Mouse (Mus musculus) lung, postnatal 0 days (tissue): ENCODE measurements around the gene Mlycd. TPM values are rescaled to one million over a fixed set of nuclear protein-coding genes. Genes with fewer than 3 reads are reported as not detected.
A peak's percentile ranks its signal among the peaks of the same experiment; 100 is the strongest.

Source experiments
- ATAC-seq: fragments of 200-750 bp; cut with Nextera tagmentation; 2 replicates; pipeline ENCODE4 v1.8.0; 2017; ENCODE audit warnings: moderate library complexity
- DNase-seq: peaks from one replicate; pipeline ENCODE4 v3.0.0-alpha.2; 2016; ENCODE audit warnings: low spot score
- H3K27ac ChIP-seq: fragments of 300-500 bp; sonication (generic); 2 replicates; pipeline ENCODE4 v1.5.1; 2014; ENCODE audit warnings: antibody characterized with exemption, mild to moderate bottlenecking, low read length, mixed read lengths
- H3K27me3 ChIP-seq: fragments of 300-500 bp; sonication (generic); replicated peaks from 2 replicates; pipeline ENCODE4 v1.6.1; 2014; ENCODE audit warnings: low read length, mixed read lengths; ENCODE audit not compliant: insufficient read depth
- H3K36me3 ChIP-seq: fragments of 300-500 bp; sonication (generic); 2 replicates; pipeline ENCODE4 v1.6.1; 2014; ENCODE audit warnings: low read length, mixed read lengths; ENCODE audit not compliant: insufficient read depth
- H3K4me1 ChIP-seq: fragments of 300-500 bp; sonication (generic); 2 replicates; pipeline ENCODE4 v1.6.1; 2014; ENCODE audit warnings: antibody characterized with exemption, low read depth, low read length, mixed read lengths; ENCODE audit not compliant: insufficient read depth
- H3K4me2 ChIP-seq: fragments of 300-500 bp; sonication (generic); replicated peaks from 2 replicates; pipeline ENCODE4 v1.6.1; 2014; ENCODE audit warnings: low read depth, mild to moderate bottlenecking, low read length, moderate library complexity, mixed read lengths
- H3K4me3 ChIP-seq: fragments of 300-500 bp; sonication (generic); 2 replicates; pipeline ENCODE4 v1.5.1; 2014; ENCODE audit warnings: low read depth, low read length
- H3K9ac ChIP-seq: fragments of 300-500 bp; sonication (generic); replicated peaks from 2 replicates; pipeline ENCODE4 v1.6.1; 2014; ENCODE audit warnings: low read depth, mild to moderate bottlenecking
- H3K9me3 ChIP-seq: fragments of 300-500 bp; sonication (generic); 2 replicates; pipeline ENCODE4 v1.6.1; 2016; ENCODE audit warnings: low read length, mixed read lengths
- CTCF ChIP-seq: IDR thresholded peaks from 2 replicates; pipeline ENCODE4 v1.5.1; 2016; ENCODE audit warnings: antibody characterized with exemption, mild to moderate bottlenecking
- EP300 ChIP-seq: IDR thresholded peaks from 2 replicates; pipeline ENCODE4 v1.6.1; 2016; ENCODE audit warnings: antibody characterized with exemption, mild to moderate bottlenecking, control low read depth
- WGBS: fragments of 180-500 bp; shearing (Covaris S2); extraction: QIAGEN DNeasy Blood & Tissue Kit; methylation state at CpG from one replicate; pipeline ENCODE4 v1.1.7; 2014; 5-methylcytosine and 5-hydroxymethylcytosine counted together
- polyA plus RNA-seq: library from polyadenylated mRNA; unstranded; fragments of >200 nt; fragmentation: Nextera tagmentation; extraction: Ambion mirVana; gene quantifications from 2 replicates; pipeline ENCODE4 v1.2.1, GENCODE M21; 2015

The Mlycd gene
- polyA plus RNA-seq, 1 experiment from 2014 or later: 19.1 TPM

DNA sequence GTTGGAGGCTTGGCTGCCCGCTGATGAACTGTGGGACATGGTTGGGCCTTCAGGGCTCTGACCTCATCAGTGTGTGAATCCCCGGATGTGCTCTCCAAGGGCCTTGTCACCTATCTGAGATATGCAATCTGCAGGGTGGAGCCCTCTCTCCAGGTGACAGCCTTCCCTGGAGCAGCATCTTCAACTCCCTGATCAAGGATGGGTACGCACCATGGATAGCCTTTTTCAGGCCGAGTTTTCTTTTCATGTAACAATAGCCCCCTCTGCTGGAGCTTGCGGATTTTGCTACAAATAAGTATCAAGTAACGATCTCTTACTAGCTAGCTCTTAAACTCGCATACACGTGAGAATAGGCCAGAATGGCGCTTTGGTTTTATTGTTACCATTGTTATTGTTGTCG lies 10.2 kb upstream of the Mlycd start:
- no peaks in the 10 kb centered on the region for H3K36me3 ChIP-seq
- no peak overlapping the region for H3K4me2 ChIP-seq
- WGBS: 22% methylated on average over 10 of the region's 10 CpGs
- no peak for ATAC-seq
- H3K9ac ChIP-seq: no peak overlapping the region
- no peak overlapping the region for H3K4me3 ChIP-seq
- no peaks in the 10 kb centered on the region for H3K4me1 ChIP-seq
- no peaks in the 10 kb centered on the region for H3K27me3 ChIP-seq
- H3K27ac ChIP-seq: no peak overlapping the region
- TF ChIP-seq EP300: no peak
- peak; percentile 73 for TF ChIP-seq CTCF
- peak; percentile 59 for DNase-seq
- no peaks in the 10 kb centered on the region for H3K9me3 ChIP-seq

DNA sequence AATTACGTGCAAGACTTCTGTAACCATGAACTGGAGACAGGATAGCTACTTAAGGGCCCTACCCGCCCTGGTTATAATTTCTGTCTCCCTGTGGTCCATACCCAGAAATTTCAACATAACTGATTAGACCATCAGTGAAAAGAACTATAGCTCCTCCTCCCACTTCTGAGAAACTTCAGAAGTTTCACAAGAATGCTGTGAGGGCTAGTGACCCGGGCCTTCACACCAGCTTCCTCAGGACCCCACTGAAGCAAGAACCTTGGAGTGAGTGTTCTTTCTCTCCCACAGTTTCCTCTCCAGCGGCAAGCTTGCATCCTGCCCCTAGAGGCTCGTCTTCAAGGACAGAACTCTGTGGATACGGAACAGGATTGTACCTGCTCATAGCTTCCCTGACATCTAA lies 8.8 kb upstream of the Mlycd start:
- H3K4me1 ChIP-seq: no peaks in the 10 kb centered on the region
- H3K27me3 ChIP-seq: no peaks in the 10 kb centered on the region
- DNase-seq: no peak
- no peak overlapping the region for H3K4me2 ChIP-seq
- no peak for ATAC-seq
- H3K27ac ChIP-seq: no peak overlapping the region
- H3K36me3 ChIP-seq: no peaks in the 10 kb centered on the region
- H3K9ac ChIP-seq: no peak overlapping the region
- no peak for TF ChIP-seq CTCF
- TF ChIP-seq EP300: no peak
- WGBS: 57% methylated on average over 6 of the region's 6 CpGs
- no peaks in the 10 kb centered on the region for H3K9me3 ChIP-seq
- H3K4me3 ChIP-seq: no peak overlapping the region

DNA sequence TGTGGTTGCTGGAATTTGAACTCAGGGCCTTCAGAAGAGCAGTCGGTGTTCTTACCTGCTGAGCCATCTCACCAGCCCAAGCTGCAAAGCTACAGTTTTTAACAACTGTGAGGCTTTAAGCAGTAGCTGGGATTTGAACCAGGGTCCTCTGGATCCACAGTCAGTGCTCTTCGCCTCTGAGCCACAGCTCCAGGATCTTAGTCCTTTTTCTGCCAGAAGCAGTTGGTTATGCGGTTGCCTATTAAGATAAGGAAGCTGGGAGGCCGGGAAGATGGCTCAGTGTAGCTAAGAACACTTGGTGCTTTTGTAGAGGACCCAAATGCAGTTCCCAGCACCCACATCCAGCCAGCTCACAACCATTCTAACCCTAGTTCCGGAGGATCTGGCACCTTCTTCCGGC lies 7.7 kb upstream of the Mlycd start:
- Histone ChIP-seq H3K27me3 (no peaks in the 10 kb centered on the region), H3K9ac (no peak overlapping the region), H3K9me3 (no peaks in the 10 kb centered on the region), H3K36me3 (no peaks in the 10 kb centered on the region), H3K4me3 (no peak overlapping the region), H3K4me2 (no peak overlapping the region), H3K27ac (no peak overlapping the region), H3K4me1 (no peaks in the 10 kb centered on the region)
- no peak for TF ChIP-seq EP300
- no peak for TF ChIP-seq CTCF
- WGBS: 76% methylated on average over 6 of the region's 6 CpGs
- no peak for ATAC-seq
- DNase-seq: no peak

DNA sequence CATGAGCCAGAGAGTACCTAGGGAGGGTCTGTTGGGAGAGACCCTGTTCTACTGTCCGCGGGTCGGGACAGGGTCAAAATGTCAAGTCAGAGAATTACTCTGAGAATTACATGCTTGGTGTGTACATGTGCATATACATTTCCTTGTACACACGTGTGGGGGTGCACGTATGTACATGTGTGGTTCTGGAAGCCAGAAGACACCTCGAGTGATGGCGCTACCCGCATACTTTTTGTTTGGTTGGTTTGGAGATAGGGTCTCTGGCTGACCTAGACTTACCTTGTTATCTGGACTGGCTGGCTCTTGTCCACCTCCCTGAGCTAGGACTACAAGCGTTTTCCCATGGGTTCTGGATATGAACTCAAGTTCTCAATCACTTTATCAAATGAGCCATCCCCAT lies 581 bp upstream of the Mlycd start:
- DNase-seq: no peak
- Histone ChIP-seq H3K4me1 (0 out of 2 replicates have a peak, but pooled peaks cover 8% of the 10 kb centered on the region), H3K27ac (peak overlapping the region; percentile 93), H3K4me2 (peak overlapping the region; percentile 99), H3K36me3 (no peaks in the 10 kb centered on the region), H3K9me3 (no peaks in the 10 kb centered on the region), H3K9ac (peak overlapping the region; percentile 71; the same call in 1 of the 2 replicates), H3K27me3 (no peaks in the 10 kb centered on the region), H3K4me3 (peak overlapping the region; percentile 76)
- 74% methylated on average over 9 of the region's 9 CpGs for WGBS
- ATAC-seq: no peak
- TF ChIP-seq EP300: no peak
- no peak for TF ChIP-seq CTCF

DNA sequence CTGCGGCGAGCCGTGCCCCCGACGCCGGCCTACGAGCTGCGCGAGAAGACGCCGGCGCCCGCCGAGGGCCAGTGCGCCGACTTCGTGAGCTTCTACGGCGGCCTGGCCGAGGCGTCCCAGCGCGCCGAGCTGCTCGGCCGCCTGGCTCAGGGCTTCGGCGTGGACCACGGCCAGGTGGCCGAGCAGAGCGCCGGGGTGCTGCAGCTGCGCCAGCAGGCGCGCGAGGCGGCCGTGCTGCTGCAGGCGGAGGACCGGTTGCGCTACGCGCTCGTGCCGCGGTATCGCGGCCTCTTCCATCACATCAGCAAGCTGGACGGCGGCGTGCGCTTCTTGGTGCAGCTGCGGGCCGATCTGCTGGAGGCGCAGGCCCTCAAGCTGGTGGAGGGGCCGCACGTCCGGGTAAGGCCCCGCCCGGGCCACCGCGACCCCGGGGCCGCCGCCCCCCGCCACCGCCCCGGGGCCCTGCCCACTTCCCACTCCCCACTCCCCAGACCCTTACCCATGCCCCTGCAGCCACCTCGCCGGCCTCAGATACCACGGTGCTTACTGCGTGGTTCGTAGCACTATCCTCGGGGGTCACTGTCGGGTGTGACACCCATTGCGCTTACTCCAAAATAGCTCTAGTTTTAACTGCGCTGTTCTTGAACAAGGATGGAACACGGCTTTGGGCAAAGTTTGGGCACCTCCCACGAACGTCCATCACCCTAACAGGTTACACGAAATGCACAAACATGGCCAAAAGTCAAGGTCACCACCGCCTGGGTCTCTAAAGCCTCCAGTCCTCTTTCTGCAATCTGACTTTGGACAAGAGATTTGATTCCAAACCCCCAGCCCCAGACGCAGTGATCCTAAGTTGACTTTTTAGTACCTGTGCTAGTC lies 633 bp downstream of the Mlycd start:
- Histone ChIP-seq H3K9ac (peak overlapping the region; percentile 71), H3K27me3 (no peaks in the 10 kb centered on the region), H3K36me3 (no peaks in the 10 kb centered on the region), H3K9me3 (no peaks in the 10 kb centered on the region), H3K4me3 (peak overlapping the region; percentile 76), H3K4me2 (peak overlapping the region; percentile 99), H3K4me1 (0 out of 2 replicates have a peak, but pooled peaks cover 8% of the 10 kb centered on the region), H3K27ac (peak overlapping the region; percentile 93)
- ATAC-seq (peak; percentile 66), DNase-seq (peak; percentile 56)
- no peak for TF ChIP-seq EP300
- TF ChIP-seq CTCF: no peak
- 5% methylated on average over 65 of the region's 83 CpGs for WGBS

DNA sequence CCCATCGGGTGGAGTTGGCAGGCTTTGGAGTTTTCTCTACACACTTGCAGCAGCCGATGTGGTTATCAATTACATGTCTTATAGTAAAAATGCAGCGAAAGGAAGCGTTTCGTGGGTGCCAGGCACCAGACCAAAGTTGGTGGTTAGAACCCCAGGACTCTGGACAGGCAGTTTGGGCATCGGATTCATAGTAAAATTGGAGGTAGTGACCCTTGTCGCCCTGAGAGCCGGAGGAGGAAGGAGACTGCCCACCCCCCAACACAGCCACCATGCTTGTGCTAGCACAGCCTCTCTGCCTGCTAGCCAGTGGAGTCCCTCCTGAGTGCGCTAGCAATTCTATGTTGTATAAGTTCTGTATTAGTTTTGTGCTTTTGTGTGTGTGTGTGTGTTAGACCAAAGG lies 3.9 kb downstream of the Mlycd start:
- ATAC-seq: no peak
- H3K27me3 ChIP-seq: no peaks in the 10 kb centered on the region
- 79% methylated on average over 9 of the region's 9 CpGs for WGBS
- no peak overlapping the region for H3K4me3 ChIP-seq
- no peak overlapping the region for H3K9ac ChIP-seq
- H3K36me3 ChIP-seq: no peaks in the 10 kb centered on the region
- H3K4me2 ChIP-seq: no peak overlapping the region
- H3K4me1 ChIP-seq: 0 out of 2 replicates have a peak, but pooled peaks cover 8% of the 10 kb centered on the region
- no peak for DNase-seq
- no peak overlapping the region for H3K27ac ChIP-seq
- TF ChIP-seq CTCF (no peak), EP300 (no peak)
- H3K9me3 ChIP-seq: no peaks in the 10 kb centered on the region
